Mouse (Mus musculus) gastrocnemius, postnatal 14 days (tissue): Measurements from ENCODE around the gene Sgms1. TPM values are rescaled to one million over a fixed set of nuclear protein-coding genes. Genes with fewer than 3 reads are reported as not detected.

Experiments used
- DNase-seq: peaks from one replicate; pipeline ENCODE4 v3.0.0; 2021; ENCODE audit warnings: mixed read lengths
- intact Hi-C: fragments of 180-260 bp; cut with DNase I; formaldehyde crosslinking; loops from one replicate; pipeline ENCODE4 v1.15.1; 2025; ENCODE audit warnings: low total_unique reads
- total RNA-seq, 2 experiments: library from RNA; stranded (reverse); gene quantifications; 2 replicates each; pipeline ENCODE4 v1.2.3; 2021

Sgms1 gene
- total RNA-seq, 2 experiments from 2014 or later, result 35.2 to 55.0 TPM

- DNase-seq, result no peak
- intact Hi-C loops, result no loop called here
Measured at GRCm38 (mm10) chr19:32234717-32235434, 154.6 kb downstream of the Sgms1 start.

GRCm38 (mm10) chr19:32231292-32231691, 158.2 kb downstream of the Sgms1 start:
- no peak for DNase-seq
- intact Hi-C loops, result no loop called here

DNA sequence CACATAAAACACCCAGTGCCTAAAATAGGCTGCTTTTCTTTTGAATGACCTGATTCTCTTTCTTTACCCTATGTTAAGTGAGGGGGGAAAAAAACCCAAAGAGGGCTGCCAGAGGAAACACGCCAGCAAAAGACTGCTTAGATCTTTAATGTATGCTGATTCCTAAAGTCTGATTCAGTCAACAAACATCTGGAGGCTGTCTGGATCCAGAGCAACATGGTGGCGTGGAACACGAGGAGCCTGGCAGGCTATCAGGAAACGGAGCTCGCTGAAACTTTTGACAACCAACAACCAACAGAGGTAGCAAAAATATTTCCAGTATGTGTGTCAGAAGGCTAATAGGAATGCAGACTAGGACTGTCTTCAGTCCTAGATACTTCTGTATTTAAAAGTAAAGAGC, 158.7 kb downstream of the Sgms1 start:
- no peak for DNase-seq
- intact Hi-C loops, result no loop called here

GRCm38 (mm10) chr19:32230301-32230700, 159.2 kb downstream of the Sgms1 start:
- intact Hi-C loops, result no loop called here
- DNase-seq, result no peak

DNA sequence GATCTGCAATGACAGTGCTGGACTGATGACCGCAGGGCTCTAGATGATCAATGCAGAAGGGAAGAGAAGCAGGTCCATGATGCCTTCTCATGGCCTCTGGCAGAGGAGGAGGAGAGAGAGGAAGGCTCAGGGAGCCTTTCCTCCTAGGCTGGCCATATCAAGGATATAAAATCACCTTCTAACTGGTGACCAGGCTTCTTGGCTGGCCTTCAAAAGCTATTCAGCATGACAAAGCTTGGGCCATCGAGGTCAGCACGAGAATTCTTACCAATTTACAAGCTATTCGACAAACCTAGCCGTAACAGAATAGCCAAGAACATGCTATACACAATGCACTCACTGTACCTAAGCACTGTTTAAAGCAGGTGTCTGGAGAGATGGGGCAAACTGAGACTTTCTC, 159.7 kb downstream of the Sgms1 start:
- intact Hi-C loops, result no loop called here
- DNase-seq, result no peak

DNA sequence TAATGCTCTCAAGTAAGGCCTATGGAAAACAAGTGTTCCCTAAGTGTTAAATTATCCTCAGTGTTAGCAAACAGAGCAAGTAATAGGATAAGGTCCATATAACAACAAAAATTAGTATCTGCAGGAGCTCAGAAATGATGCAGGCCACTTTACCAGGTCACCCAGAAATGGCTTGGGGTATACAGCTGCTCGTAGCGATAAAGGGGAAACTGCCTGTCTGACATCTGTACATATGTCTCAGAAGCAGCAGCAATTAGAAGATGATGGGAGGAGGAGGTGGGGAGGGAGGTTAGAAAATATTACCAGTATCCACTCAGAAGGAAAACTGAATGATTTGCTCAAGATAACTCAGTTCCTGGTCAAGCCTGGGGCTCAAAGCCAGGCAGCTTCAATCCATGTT, 162.3 kb downstream of the Sgms1 start:
- no peak for DNase-seq
- intact Hi-C loops, result no loop called here

- DNase-seq, result no peak
Measured at GRCm38 (mm10) chr19:32225097-32225490, 164.4 kb downstream of the Sgms1 start.

DNA sequence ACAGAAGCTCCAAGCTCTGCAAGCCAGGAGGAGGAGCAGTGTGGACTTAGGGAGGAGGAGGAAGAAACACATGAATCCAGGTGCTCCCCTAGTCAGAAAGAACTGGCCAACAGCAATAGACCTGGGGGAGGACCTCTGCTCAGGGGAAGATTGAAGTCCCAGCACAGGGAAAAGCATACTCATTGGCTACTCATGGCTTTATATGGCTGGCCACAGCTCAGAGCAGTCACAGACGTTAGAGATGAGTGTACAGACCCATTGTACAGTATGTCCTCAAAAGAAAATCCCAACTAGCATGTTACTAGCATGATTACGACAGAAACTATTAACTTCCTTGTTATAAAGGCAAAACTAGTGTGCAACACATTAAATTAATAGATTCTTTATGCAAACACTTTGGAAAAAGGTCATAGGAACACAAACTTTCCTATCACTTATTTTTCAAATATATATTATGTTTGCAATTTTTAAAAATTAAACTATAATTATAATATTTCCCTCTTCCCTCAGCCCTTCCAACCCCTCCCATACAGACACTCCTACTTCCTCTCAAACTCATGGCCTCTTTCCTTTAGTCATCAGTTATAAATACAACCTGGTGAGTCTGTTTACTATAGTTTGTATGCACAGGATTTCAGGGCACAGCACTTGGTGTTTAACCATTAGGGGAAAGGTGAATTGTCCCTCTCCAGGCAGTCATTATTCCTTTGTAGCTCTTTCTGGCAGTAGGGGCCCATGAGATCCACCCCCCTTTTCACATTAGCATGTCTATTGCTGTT, 165.0 kb downstream of the Sgms1 start:
- intact Hi-C loops, result no loop called here
- no peak for DNase-seq

More at GRCm38 (mm10) chr19:32225097-32225490, 164.4 kb downstream of the Sgms1 start:
- intact Hi-C loops, result no loop called here

GRCm38 (mm10) chr19:32223751-32224174, 165.8 kb downstream of the Sgms1 start:
- intact Hi-C loops, result no loop called here
- DNase-seq, result no peak

GRCm38 (mm10) chr19:32222083-32222482, 167.4 kb downstream of the Sgms1 start:
- intact Hi-C loops, result no loop called here
- DNase-seq, result no peak

DNA sequence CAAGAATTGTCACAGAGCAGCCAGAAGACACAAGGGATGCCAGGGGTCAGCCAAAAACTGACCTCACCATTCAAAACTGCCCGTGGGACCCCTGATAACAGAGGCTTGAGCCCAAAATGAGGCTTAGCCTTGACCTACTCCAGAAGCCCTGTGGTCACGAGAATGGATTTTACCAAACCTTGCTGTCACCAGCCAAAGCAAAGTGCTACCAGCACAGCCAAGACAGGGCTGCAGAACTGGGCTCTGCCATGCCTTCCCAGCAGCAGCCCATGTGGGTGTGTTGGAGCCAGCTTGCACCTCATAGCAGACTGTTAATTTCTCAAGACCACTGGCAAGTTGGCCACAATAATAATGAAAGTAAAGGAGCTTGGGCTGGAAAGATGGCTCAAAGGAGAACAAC, 168.5 kb downstream of the Sgms1 start:
- DNase-seq, result no peak
- intact Hi-C loops, result no loop called here

DNA sequence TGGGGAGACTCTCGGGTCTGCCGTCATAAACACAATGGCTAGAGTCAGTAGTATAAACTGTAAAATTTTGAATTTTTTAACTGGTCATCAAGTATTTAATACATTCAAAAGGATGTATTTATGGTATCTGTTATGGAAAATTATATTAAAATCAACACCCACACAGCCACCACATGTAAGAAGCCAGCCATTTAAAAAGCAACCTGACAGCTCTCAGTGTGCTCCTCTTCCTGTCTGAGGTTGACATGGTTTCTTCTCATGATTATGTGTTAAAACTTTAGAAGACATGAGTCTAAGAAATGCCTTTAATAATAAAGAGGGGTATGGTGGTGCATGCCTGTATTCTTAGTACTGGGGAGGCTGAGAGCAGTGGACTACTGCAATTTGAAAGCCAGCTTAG, 172.8 kb downstream of the Sgms1 start:
- intact Hi-C loops, result no loop called here
- DNase-seq, result no peak

DNA sequence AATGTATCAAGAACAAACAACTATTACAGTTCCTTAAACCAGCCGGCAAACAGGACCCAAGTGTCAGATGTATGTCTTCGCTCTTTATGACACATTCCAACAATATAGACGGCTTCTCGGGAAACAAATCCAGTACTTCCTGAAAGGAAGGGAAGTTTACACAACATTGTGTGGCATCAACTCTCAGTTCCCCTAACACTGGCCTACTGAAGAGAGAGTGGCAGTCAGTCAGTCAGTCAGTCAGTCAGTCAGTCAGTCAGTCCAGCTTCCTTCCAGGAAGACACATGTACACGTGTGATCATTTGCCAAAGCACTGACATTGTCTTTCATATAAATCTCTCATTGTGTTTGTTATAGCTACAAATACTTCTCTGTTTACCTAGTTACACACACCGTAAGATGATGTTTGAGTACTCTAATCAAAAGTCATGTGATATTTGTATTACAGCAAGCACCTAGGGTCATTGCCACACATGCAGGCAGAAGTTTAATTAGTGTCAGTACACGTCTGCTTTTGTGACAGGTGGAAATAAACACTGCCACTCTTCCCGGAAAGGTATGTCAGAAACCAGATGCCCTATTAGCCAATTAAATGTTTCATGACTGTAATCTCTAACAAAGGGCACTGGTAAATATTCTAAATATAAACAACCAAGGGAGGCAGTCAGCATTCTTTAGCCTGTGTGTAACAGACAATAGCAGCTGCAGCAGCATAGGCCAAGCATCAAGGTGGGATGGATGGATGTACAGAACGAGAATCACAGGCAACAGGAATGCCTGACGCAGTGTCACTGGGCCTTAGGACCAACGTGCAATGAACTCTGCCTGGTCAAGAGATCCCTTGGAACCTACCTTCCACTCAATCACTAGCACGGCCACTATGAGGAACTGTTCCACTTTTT, 174.4 kb downstream of the Sgms1 start:
- intact Hi-C loops, result no loop called here
- no peak for DNase-seq

DNA sequence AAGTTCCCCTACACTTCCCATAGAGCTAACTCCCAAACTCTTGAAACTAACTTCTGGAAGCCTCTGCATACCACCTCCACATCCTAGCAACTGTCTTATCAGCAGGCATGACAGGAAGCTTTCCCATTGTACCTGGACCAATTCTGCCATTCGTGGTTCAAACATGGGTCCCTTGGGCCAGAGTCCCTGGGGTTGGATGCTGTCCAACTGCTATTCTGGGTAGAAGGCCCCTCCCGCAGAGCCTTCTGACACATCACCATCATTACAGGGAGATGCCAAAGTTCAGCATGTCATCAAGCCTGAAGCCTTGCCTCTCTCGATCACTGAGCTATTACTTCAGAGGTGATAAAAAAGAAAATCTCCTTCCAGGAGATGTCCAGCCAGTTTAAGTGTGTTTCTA, 175.9 kb downstream of the Sgms1 start:
- no peak for DNase-seq
- intact Hi-C loops, result no loop called here

- no peak for DNase-seq
- intact Hi-C loops, result no loop called here
Measured at GRCm38 (mm10) chr19:32211293-32211585, 178.3 kb downstream of the Sgms1 start.

GRCm38 (mm10) chr19:32210450-32211292, 178.8 kb downstream of the Sgms1 start:
- intact Hi-C loops, result no loop called here
- DNase-seq, result peak; percentile 86

- intact Hi-C loops, result no loop called here
- DNase-seq, result no peak
Measured at GRCm38 (mm10) chr19:32210099-32210449, 179.4 kb downstream of the Sgms1 start.

GRCm38 (mm10) chr19:32202131-32203114, 187.1 kb downstream of the Sgms1 start:
- intact Hi-C loops, result no loop called here

More at GRCm38 (mm10) chr19:32202131-32203114, 187.1 kb downstream of the Sgms1 start:
- DNase-seq, result no peak
